Mouse (Mus musculus) stomach, postnatal 0 days (tissue): Measurements from ENCODE around the gene Olfr1346.

ENCODE experiments used
- CTCF ChIP-seq: IDR thresholded peaks from 2 replicates; pipeline ENCODE4 v1.5.1; 2016; ENCODE audit warnings: antibody characterized with exemption, low read depth, mild to moderate bottlenecking, moderate library complexity
- EP300 ChIP-seq: optimal IDR thresholded peaks from 2 replicates; pipeline ENCODE3; 2016; ENCODE audit warnings: antibody characterized with exemption

GRCm38 (mm10) chr7:6447771-6448170, 19.1 kb upstream of the Olfr1346 start:
- TF ChIP-seq CTCF (no peak), EP300 (no peak)
